Mouse (Mus musculus) mouse trophoblast stem cell (cell line): ENCODE results near the gene Arhgap28.

Source experiments
- in situ Hi-C, 2 experiments: fragments of 300-500 bp; cut with MseI, MboI; formaldehyde crosslinking; loops; 2 replicates in 1 of 2; 3 replicates in 1 of 2; pipeline ENCODE4 v1.15.1; 2025

Arhgap28 gene

GRCm38 (mm10) chr17:67813666-67814065 lies 190.3 kb downstream of the Arhgap28 start:
- in situ Hi-C loops, result loop anchor here in 1 of 2 experiments (10.0 kb wide), 1 partner anchor 159 kb away; no protein-coding TSS in a partner anchor

DNA sequence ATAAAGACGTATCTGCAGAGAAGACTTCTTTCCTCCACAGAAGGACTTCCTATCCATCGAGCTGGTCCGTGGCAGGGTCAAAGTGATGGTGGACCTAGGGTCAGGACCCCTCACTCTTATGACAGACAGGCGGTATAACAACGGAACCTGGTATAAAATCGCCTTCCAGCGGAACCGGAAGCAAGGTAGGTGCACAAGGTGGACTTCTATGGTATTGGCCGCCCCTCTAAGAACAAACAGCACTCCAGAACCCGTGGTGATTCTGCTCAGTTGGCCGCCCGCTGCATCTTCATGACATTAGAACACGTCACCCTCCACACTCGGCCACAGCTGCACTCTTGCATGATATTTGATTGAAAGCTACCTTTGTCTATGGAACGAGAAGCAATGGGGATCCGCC lies 194.7 kb downstream of the Arhgap28 start:
- in situ Hi-C loops, result no loop called here
